Mouse (Mus musculus) lung, embryonic 16.5 days (tissue): ENCODE measurements around the gene Txnrd1. TPM values are rescaled to one million over a fixed set of nuclear protein-coding genes. Genes with fewer than 3 reads are reported as not detected.

Source experiments
- ATAC-seq: fragments of 200-750 bp; cut with Nextera tagmentation; 2 replicates; pipeline ENCODE4 v1.8.0; 2017; ENCODE audit warnings: low read depth, mild to moderate bottlenecking, moderate library complexity
- H3K27ac ChIP-seq: fragments of 300-500 bp; sonication (generic); 2 replicates; pipeline ENCODE4 v1.5.1; 2014; ENCODE audit warnings: mild to moderate bottlenecking, control low read depth, low read length
- H3K27me3 ChIP-seq: fragments of 300-500 bp; sonication (generic); 2 replicates; pipeline ENCODE4 v1.6.1; 2014; ENCODE audit warnings: low read depth, low read length, mixed read lengths; ENCODE audit not compliant: control insufficient read depth, insufficient read depth
- H3K36me3 ChIP-seq: fragments of 300-500 bp; sonication (generic); 2 replicates; pipeline ENCODE4 v1.6.1; 2014; ENCODE audit warnings: low read length; ENCODE audit not compliant: control insufficient read depth, insufficient read depth
- H3K4me1 ChIP-seq: fragments of 300-500 bp; sonication (generic); replicated peaks from 2 replicates; pipeline ENCODE4 v1.6.1; 2014; ENCODE audit warnings: low read length, mixed read lengths; ENCODE audit not compliant: control insufficient read depth, insufficient read depth
- H3K4me2 ChIP-seq: fragments of 300-500 bp; sonication (generic); 2 replicates; pipeline ENCODE4 v1.6.1; 2014; ENCODE audit warnings: low read depth, low read length, control low read depth
- H3K4me3 ChIP-seq: fragments of 300-500 bp; sonication (generic); 2 replicates; pipeline ENCODE4 v1.5.1; 2014; ENCODE audit warnings: mild to moderate bottlenecking, low read length, control low read depth
- H3K9ac ChIP-seq: fragments of 300-500 bp; sonication (generic); 2 replicates; pipeline ENCODE4 v1.6.1; 2014; ENCODE audit warnings: low read length, control low read depth
- H3K9me3 ChIP-seq: fragments of 300-500 bp; sonication (generic); 2 replicates; pipeline ENCODE4 v1.6.1; 2016; ENCODE audit warnings: low read length; ENCODE audit not compliant: control insufficient read depth
- WGBS: fragments of 180-500 bp; shearing (Covaris S2); extraction: QIAGEN DNeasy Blood & Tissue Kit; methylation state at CpG from one replicate; pipeline ENCODE4 v1.1.7; 2014; 5-methylcytosine and 5-hydroxymethylcytosine counted together
- polyA plus RNA-seq: library from polyadenylated mRNA; unstranded; fragments of >200 nt; fragmentation: Nextera tagmentation; extraction: Ambion mirVana; gene quantifications from 2 replicates; pipeline ENCODE4 v1.2.1, GENCODE M21; 2015

Txnrd1 gene
- polyA plus RNA-seq, 1 experiment from 2014 or later, result 102 TPM

- Histone ChIP-seq H3K9me3 (peaks cover 4% of the 10 kb centered on the region), H3K27me3 (no peaks in the 10 kb centered on the region), H3K4me1 (peaks cover 11% of the 10 kb centered on the region), H3K36me3 (no peaks in the 10 kb centered on the region), H3K9ac (no peak overlapping the region), H3K4me3 (no peak overlapping the region), H3K27ac (no peak overlapping the region), H3K4me2 (no peak overlapping the region)
- WGBS, result 24% methylated on average over 11 of the region's 11 CpGs
- ATAC-seq, result no peak
Observed at GRCm38 (mm10) chr10:82798312-82798933, 35.3 kb upstream of the Txnrd1 start.

DNA sequence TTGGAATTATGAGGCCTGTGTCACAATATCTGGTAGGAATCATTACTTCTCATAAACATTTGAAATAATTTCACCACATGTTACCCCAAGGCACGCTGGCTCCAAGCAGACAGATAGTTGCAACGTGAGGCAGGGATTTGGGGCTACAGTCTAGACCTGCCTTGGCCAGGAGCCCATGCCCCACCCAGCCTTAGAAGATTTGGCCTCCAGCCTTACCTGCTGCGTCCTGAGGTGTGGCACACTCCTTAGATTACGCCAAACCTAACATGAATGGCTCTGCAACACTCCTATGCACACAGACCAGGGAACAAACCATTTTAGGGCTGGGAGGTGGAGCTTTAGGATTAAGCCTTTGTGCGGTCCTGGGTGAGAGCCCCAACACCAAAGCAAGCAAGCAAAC lies 33.7 kb upstream of the Txnrd1 start:
- no peak overlapping the region for H3K27ac ChIP-seq
- H3K9ac ChIP-seq, result no peak overlapping the region
- no peak overlapping the region for H3K4me2 ChIP-seq
- H3K4me1 ChIP-seq, result peaks cover 8% of the 10 kb centered on the region
- ATAC-seq, result no peak
- H3K36me3 ChIP-seq, result no peaks in the 10 kb centered on the region
- WGBS, result 63% methylated on average over 5 of the region's 5 CpGs
- peaks cover 4% of the 10 kb centered on the region for H3K9me3 ChIP-seq
- no peak overlapping the region for H3K4me3 ChIP-seq
- no peaks in the 10 kb centered on the region for H3K27me3 ChIP-seq

DNA sequence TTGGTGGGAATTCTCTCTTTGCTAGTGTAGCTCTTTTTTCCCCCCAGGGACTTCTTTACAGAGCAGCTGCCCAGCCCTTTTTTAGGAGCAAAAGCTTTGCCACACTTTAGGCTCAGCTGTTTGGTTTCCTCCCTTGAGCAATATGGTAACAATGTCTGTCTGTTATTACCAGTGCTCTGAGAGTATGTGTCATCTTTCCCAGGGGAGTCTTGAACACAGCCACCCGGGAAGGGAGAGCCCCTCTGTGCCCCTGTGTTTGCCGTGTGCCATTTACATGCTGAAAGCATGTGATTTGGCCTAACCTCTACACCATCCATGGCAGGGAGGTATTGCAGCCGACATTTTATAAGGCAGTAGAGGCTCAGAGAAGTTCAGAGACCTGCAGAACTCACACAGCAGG lies 29.4 kb upstream of the Txnrd1 start:
- WGBS, result 68% methylated on average over 3 of the region's 3 CpGs
- H3K36me3 ChIP-seq, result no peaks in the 10 kb centered on the region
- H3K9ac ChIP-seq, result no peak overlapping the region
- H3K9me3 ChIP-seq, result peaks cover 4% of the 10 kb centered on the region
- H3K4me3 ChIP-seq, result no peak overlapping the region
- 0 out of 2 replicates have a peak, but pooled peaks cover 2% of the 10 kb centered on the region for H3K4me1 ChIP-seq
- ATAC-seq, result no peak
- no peak overlapping the region for H3K4me2 ChIP-seq
- H3K27me3 ChIP-seq, result no peaks in the 10 kb centered on the region
- H3K27ac ChIP-seq, result no peak overlapping the region

GRCm38 (mm10) chr10:82805111-82805510 lies 28.6 kb upstream of the Txnrd1 start:
- no peak overlapping the region for H3K27ac ChIP-seq
- WGBS, result 55% methylated on average over 6 of the region's 6 CpGs
- ATAC-seq, result no peak

GRCm38 (mm10) chr10:82806414-82806813 lies 27.3 kb upstream of the Txnrd1 start:
- no peak for ATAC-seq
- WGBS, result 57% methylated on average over 8 of the region's 8 CpGs
- H3K4me1 ChIP-seq, result 0 out of 2 replicates have a peak, but pooled peaks cover 2% of the 10 kb centered on the region
- peaks cover 4% of the 10 kb centered on the region for H3K9me3 ChIP-seq
- H3K27me3 ChIP-seq, result no peaks in the 10 kb centered on the region
- H3K4me2 ChIP-seq, result no peak overlapping the region
- H3K9ac ChIP-seq, result no peak overlapping the region
- H3K27ac ChIP-seq, result no peak overlapping the region
- H3K4me3 ChIP-seq, result no peak overlapping the region
- no peaks in the 10 kb centered on the region for H3K36me3 ChIP-seq

More at GRCm38 (mm10) chr10:82805111-82805510, 28.6 kb upstream of the Txnrd1 start:
- Histone ChIP-seq H3K9me3 (peaks cover 4% of the 10 kb centered on the region), H3K4me1 (0 out of 2 replicates have a peak, but pooled peaks cover 2% of the 10 kb centered on the region), H3K9ac (no peak overlapping the region), H3K4me3 (no peak overlapping the region), H3K4me2 (no peak overlapping the region), H3K27me3 (no peaks in the 10 kb centered on the region), H3K36me3 (no peaks in the 10 kb centered on the region)

GRCm38 (mm10) chr10:82807238-82807637 lies 26.5 kb upstream of the Txnrd1 start:
- no peak overlapping the region for H3K4me2 ChIP-seq
- no peak for ATAC-seq
- no peak overlapping the region for H3K9ac ChIP-seq
- 56% methylated on average over 7 of the region's 7 CpGs for WGBS
- 0 out of 2 replicates have a peak, but pooled peaks cover 2% of the 10 kb centered on the region for H3K4me1 ChIP-seq
- no peak overlapping the region for H3K27ac ChIP-seq
- peaks cover under 1% of the 10 kb centered on the region for H3K9me3 ChIP-seq
- no peak overlapping the region for H3K4me3 ChIP-seq
- no peaks in the 10 kb centered on the region for H3K36me3 ChIP-seq
- H3K27me3 ChIP-seq, result no peaks in the 10 kb centered on the region

DNA sequence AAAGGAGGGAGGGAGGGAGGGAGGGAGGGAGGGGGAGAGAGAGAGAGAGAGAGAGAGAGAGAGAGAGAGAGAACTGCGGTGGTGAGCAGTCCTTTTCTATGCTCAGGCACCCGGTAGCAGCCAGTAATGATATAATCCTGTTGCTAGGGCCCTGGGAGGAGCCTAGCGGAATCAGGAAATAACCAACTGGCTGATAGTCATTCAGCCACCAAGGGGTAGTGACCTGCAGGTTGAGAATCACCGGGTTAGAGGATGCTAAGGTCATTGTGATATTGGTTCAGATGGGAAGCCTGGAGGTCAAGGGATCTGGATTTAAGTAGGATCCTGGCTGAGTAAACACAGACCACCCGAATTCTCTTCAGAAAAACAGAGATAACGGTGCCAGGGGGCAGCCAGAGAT lies 25.6 kb upstream of the Txnrd1 start:
- 29% methylated on average over 6 of the region's 6 CpGs for WGBS
- Histone ChIP-seq H3K9me3 (no peaks in the 10 kb centered on the region), H3K27ac (no peak overlapping the region), H3K27me3 (no peaks in the 10 kb centered on the region), H3K4me3 (no peak overlapping the region), H3K4me2 (no peak overlapping the region), H3K36me3 (no peaks in the 10 kb centered on the region), H3K4me1 (0 out of 2 replicates have a peak, but pooled peaks cover 2% of the 10 kb centered on the region), H3K9ac (no peak overlapping the region)
- ATAC-seq, result no peak

DNA sequence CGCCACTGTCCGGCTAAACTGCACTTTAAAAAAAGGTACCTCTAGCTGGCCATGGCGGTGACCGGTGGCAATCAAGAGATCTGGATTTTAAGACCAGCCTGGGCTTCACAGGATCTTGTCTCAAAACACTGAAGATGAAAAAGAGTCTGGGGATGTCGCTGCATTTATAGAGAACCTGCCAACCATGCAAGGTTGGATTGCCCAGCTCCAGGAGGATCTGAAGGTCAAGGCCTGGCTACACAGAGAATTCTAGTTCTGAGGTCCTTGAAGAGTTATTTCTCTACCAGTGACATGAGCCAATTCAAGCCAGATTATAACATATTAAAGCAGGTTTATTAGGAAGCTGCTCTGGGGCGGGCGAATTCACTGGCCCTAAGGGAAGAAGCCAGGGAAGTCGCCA lies 24.9 kb upstream of the Txnrd1 start:
- Histone ChIP-seq H3K4me2 (no peak overlapping the region), H3K4me1 (0 out of 2 replicates have a peak, but pooled peaks cover 2% of the 10 kb centered on the region), H3K27ac (no peak overlapping the region), H3K9ac (no peak overlapping the region), H3K36me3 (no peaks in the 10 kb centered on the region), H3K4me3 (no peak overlapping the region), H3K27me3 (no peaks in the 10 kb centered on the region), H3K9me3 (no peaks in the 10 kb centered on the region)
- WGBS, result 84% methylated on average over 8 of the region's 8 CpGs
- no peak for ATAC-seq

GRCm38 (mm10) chr10:82809352-82809751 lies 24.4 kb upstream of the Txnrd1 start:
- no peak overlapping the region for H3K4me3 ChIP-seq
- H3K27me3 ChIP-seq, result no peaks in the 10 kb centered on the region
- no peak overlapping the region for H3K9ac ChIP-seq
- no peak for ATAC-seq
- H3K9me3 ChIP-seq, result no peaks in the 10 kb centered on the region
- H3K4me1 ChIP-seq, result 0 out of 2 replicates have a peak, but pooled peaks cover 4% of the 10 kb centered on the region
- H3K4me2 ChIP-seq, result no peak overlapping the region
- 35% methylated on average over 3 of the region's 3 CpGs for WGBS
- no peak overlapping the region for H3K27ac ChIP-seq
- H3K36me3 ChIP-seq, result no peaks in the 10 kb centered on the region
